Mouse (Mus musculus): ENCODE measurements around the gene Olfr247.
"Not testable (repeated sequence)": the region's sequence is repeated elsewhere in the genome, so short reads cannot be mapped to it uniquely, and the experiment has no call there.

DNA sequence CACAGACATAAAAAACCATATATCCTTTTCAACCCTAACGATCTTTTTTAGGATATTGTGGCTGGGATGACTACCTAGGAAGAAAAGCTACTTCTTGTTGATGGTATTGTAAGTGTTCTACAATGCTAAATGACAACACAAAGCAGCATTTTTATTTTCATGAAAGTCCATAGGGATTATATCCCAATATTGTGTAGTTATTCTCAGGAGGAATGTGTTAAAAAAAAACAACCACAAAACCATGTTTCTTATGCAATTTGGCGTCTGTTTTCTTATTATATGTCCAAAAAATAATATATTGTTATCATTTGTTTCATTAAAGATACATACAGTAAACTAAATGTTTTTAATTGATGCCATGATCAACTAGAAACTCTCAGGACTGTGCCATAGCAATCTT lies at the start of gene Olfr247:
- not testable (repeated sequence) for TF ChIP-seq CTCF, EP300 (IDR thresholded peaks at IDR 0.05; ENCODE audit: low read depth)
